Mouse (Mus musculus) yolk sac, embryonic 10.5 days (tissue): ENCODE results near the gene Ttc22.
A peak's percentile ranks its signal among the peaks of the same experiment; 100 is the strongest.

Source experiments
- DNase-seq: peaks from one replicate; pipeline ENCODE4 v3.0.0-alpha.2; 2017; ENCODE audit warnings: low spot score

Ttc22 gene

GRCm38 (mm10) chr4:106622030-106622493 is at the start of gene Ttc22:
TSS of gene Ttc22 (plus strand) at chr4:106622432.
- DNase-seq, result no peak

GRCm38 (mm10) chr4:106575022-106575421 is 47.2 kb upstream of the Ttc22 start:
- no peak for DNase-seq

GRCm38 (mm10) chr4:106577511-106577910 is 44.7 kb upstream of the Ttc22 start:
- no peak for DNase-seq

GRCm38 (mm10) chr4:106581176-106581864 is 40.9 kb upstream of the Ttc22 start:
- DNase-seq, result no peak

- no peak for DNase-seq
Observed at GRCm38 (mm10) chr4:106581865-106582204, 40.4 kb upstream of the Ttc22 start.

GRCm38 (mm10) chr4:106582428-106583153 is 39.6 kb upstream of the Ttc22 start:
- DNase-seq, result peak; percentile 87

GRCm38 (mm10) chr4:106584665-106585064 is 37.6 kb upstream of the Ttc22 start:
- DNase-seq, result no peak

GRCm38 (mm10) chr4:106587075-106587474 is 35.2 kb upstream of the Ttc22 start:
- DNase-seq, result no peak

GRCm38 (mm10) chr4:106590142-106590541 is 32.1 kb upstream of the Ttc22 start:
- DNase-seq, result no peak

- no peak for DNase-seq
Observed at GRCm38 (mm10) chr4:106590871-106591270, 31.4 kb upstream of the Ttc22 start.

- no peak for DNase-seq
Observed at GRCm38 (mm10) chr4:106593636-106594035, 28.6 kb upstream of the Ttc22 start.

GRCm38 (mm10) chr4:106596200-106596599 is 26.0 kb upstream of the Ttc22 start:
- no peak for DNase-seq

GRCm38 (mm10) chr4:106597055-106597454 is 25.2 kb upstream of the Ttc22 start:
- DNase-seq, result no peak

GRCm38 (mm10) chr4:106597741-106598140 is 24.5 kb upstream of the Ttc22 start:
- DNase-seq, result no peak

GRCm38 (mm10) chr4:106599415-106599814 is 22.8 kb upstream of the Ttc22 start:
- DNase-seq, result no peak

- DNase-seq, result no peak
Observed at GRCm38 (mm10) chr4:106600770-106601169, 21.5 kb upstream of the Ttc22 start.

GRCm38 (mm10) chr4:106606639-106607554 is 15.3 kb upstream of the Ttc22 start:
- DNase-seq, result no peak

- no peak for DNase-seq
Observed at GRCm38 (mm10) chr4:106607905-106608304, 14.3 kb upstream of the Ttc22 start.

GRCm38 (mm10) chr4:106613105-106613504 is 9.1 kb upstream of the Ttc22 start:
- no peak for DNase-seq

- DNase-seq, result peak; percentile 61
Observed at GRCm38 (mm10) chr4:106613560-106613959, 8.7 kb upstream of the Ttc22 start.

GRCm38 (mm10) chr4:106614180-106614797 is 7.9 kb upstream of the Ttc22 start:
- DNase-seq, result peak; percentile 68

GRCm38 (mm10) chr4:106614881-106615280 is 7.4 kb upstream of the Ttc22 start:
- no peak for DNase-seq
